Mouse (Mus musculus) heart, postnatal 25 days (tissue): ENCODE data around the gene Map3k20. TPM values are rescaled to one million over a fixed set of nuclear protein-coding genes. Genes with fewer than 3 reads are reported as not detected.

Experiments used
- DNase-seq: peaks from one replicate; pipeline ENCODE4 v3.0.0; 2022; ENCODE audit warnings: low spot score
- intact Hi-C: fragments of 180-260 bp; cut with DNase I; formaldehyde crosslinking; loops from one replicate; pipeline ENCODE4 v1.15.1; 2025
- total RNA-seq, 2 experiments: library from RNA; stranded (reverse); gene quantifications; 2 replicates each; pipeline ENCODE4 v1.2.3; 2021

Map3k20 gene
- total RNA-seq, 2 experiments from 2014 or later: 271 to 291 TPM

DNA sequence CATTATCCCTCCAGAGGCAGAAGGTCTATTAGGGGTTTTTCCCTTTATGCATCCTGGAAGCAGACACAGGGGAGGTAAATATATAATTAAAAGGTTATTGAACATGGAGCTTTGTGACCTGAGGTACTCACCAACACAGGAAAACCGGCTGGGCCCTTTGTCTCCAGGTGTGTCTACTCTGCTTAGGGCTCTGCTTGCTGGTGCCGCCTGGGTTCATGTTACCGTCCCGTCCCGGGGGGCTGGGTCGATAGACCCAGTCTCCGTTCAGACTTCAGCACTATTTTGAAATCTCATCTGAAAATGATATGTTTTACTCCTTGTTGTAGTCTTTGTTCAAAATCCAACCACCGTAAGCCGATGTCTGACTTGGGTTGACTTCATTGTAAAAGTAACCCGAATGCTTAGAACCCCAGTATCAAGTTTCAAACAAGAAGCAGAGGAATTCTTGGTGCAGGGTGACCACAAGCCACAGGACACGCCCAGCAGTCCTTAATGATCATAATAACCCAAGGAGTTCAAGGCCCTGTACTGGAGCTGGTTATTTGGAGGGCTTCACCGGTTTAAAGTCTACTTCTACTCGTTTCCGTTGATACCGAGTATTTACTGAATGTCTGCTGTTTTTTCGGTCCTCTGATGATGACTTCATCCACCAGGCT, 186.1 kb downstream of the Map3k20 start:
- no peak for DNase-seq
- intact Hi-C loops: loop anchor here (10.0 kb wide), 1 partner anchor 177 kb away; no protein-coding TSS in a partner anchor

DNA sequence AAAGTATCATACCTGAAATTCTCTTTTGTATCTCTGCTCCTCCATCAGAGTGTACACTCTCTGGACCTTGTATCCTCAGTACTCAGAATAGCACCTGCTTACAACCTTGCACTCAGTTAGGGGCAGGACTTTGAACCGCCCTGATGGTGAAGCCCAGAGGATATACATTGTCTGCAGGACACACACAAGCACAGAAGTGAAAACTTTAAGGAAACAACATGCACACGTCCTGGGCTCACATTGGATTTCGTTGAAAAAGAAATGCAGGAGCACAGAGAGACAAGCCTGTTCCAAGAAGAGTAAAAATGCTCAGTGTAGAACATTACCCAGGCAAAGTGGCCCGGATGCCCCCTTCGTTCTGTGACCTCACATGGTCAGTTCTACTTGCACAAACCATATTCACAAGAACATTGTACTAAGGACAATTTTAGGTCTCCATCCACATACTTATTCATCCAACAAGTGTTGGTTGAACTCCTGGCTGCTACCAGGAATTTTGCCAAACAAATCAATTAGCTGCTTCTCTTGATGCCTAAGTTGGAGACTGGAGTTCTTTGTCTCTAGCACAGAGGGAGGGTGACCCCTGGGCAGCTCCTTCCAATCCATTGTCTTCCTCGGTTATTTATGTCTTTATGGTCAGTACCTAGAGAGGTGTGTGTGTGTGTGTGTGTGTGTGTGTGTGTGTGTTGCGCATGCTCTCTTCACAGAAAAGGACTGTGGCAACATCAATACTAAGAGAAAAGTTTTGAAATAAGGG, 189.3 kb downstream of the Map3k20 start:
- DNase-seq: no peak
- intact Hi-C loops: loop anchor here (10.0 kb wide), 1 partner anchor 180 kb away; no protein-coding TSS in a partner anchor

DNA sequence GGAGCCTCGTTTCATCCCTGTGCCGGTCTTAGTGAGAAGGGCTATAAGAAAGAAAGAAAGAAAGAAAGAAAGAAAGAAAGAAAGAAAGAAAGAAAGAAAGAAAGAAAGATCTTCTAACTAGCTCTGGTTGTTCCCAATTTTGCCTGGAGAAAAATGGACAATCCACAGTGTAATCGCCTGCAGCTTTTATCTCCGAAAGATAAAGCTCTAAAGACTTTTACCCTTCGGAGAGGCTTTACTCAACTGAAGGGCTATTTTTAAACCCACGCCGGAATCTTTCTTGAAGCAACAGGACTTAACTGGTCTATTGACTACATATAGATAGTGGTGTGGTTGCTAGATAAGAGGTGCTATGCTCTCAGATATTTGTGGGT, 190.0 kb downstream of the Map3k20 start:
- intact Hi-C loops: loop anchor here (10.0 kb wide), 1 partner anchor 181 kb away; no protein-coding TSS in a partner anchor

DNA sequence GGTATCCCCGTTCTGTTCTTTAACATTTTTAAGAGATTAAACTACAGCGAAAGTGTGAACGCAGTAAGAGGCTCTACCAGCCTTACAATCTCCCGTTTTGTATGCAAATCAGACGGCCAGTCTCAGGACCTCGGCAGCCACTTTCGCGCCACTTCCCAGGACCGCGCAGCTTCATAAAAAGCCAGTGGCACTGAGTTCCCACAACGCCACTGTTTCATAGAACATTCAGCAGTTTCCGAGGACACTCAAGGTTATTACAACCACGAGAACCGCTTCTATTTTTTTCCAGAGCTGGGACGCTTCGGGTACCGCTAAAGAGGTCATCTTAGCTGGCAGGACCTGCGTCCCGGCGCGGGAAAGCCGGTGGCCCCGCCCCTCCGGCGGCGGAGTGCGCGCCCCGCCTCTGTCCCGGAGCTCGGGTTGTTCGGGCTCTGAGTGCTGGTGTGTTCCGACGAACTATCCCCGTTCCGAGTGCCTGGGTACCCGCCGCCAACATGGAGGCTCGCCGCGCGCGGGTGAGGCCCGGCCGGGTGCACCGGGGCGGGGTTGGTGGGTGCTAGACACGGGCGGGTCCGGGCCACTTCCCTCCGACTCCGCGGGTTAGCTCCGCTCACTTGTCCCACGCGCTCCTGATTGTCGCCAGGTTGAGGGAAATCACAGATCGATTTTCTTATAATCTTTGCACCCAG, 190.5 kb downstream of the Map3k20 start, which contains the start of gene Cdca7:
Cdca7 (plus strand) TSS at position 363 of the 689 bp plus-strand sequence.
- DNase-seq: peak; percentile 60

More for the DNA sequence above, 190.0 kb downstream of the Map3k20 start:
- no peak for DNase-seq

DNA sequence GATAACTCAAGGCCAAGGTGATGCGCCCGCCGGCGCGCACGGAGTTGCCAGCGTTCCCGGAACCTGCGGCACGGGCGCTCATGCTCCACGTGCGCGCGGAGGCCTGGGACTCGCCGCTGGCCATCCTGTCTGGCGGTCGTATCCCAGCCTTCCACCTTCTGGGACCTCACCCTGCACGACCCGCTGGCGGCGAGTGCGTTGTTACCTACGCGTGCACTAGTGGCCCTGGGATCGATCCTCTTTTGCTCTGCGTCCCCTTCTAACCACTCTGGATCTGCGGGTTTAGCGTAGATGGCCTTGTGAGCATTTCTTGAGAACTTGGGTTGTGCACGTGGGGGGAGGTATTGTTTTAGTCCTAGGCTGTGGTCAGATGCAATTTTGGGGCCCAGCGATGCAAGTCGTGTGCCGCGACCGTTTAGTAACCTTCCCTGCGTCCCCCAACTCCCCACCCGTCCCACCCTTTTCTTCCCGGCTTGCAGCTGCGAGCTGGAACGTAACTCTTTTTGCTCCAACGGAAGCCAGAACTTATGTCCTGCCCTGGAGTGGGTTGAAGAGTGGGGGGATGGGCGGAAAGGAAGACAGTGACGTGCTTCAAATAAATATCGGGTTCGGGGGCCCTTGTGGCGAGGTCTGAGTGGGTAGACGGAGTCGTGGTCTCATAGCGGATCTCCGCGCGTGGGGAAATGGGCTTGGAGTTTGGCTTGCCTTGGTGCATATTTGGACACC, 191.2 kb downstream of the Map3k20 start:
- intact Hi-C loops: loop anchor here (10.0 kb wide), 1 partner anchor 182 kb away; no protein-coding TSS in a partner anchor
- peak; percentile 10 for DNase-seq

More for the DNA sequence above, 190.5 kb downstream of the Map3k20 start, which contains the start of gene Cdca7:
- intact Hi-C loops: loop anchor here (10.0 kb wide), 1 partner anchor 181 kb away; no protein-coding TSS in a partner anchor

DNA sequence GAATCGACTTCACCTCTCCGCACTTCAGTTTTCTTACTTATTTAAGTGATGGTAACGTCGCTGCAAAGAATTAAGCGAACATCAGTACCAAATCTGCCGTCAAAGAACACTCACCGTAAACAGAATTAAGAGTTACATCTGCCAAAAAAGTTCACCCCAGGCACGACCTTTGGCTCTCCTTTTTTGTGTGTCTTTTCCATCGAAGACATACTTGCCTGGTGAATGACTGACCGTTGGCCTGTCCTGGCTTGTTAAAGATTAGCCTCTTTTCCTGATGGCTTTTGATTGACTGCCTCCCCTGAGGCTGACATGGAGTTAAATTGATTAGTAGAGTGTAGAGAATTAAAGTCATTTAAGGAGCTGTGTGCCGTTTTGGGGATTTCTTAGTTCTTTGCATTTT, 191.8 kb downstream of the Map3k20 start:
- intact Hi-C loops: loop anchor here (10.0 kb wide), 1 partner anchor 182 kb away; no protein-coding TSS in a partner anchor
- no peak for DNase-seq

DNA sequence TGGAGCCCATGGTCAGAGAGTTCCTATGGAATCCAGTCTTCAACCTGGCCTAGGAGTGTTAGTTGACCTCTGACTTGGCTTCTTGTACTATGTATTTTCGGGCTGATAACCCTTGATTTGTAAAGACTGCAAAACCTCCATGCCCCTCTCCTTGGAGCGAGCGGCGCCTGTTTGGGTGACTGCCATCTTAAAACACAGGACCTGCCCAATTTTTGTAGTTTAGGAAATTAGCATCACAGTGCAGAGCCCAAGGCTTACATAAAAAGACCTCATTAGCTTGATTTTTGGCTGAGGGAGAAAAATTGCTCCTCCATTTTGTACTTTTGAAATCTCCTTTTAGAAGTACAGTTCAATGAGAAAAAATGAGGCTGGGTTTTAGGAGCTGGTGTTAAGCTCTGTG, 192.7 kb downstream of the Map3k20 start:
- intact Hi-C loops: loop anchor here (10.0 kb wide), 1 partner anchor 183 kb away; no protein-coding TSS in a partner anchor
- no peak for DNase-seq

DNA sequence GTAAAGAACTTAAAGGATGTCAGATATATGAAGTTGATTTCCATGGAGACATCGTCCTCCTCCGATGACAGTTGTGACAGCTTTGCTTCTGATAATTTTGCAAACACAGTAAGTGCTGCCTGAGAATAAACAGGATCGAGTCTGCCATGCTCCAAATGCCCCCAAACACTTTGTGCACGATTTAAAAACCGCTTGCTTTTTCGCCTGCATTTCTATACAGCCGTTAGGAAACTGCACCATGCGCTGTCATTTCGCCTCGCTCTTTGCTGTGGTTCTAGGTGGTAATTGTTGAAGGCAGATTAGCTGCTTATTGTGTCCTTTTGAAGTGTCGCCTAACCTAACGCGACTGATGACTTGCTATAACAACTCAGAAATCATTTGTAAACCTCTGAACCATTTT, 193.5 kb downstream of the Map3k20 start:
- intact Hi-C loops: loop anchor here (10.0 kb wide), 1 partner anchor 184 kb away; no protein-coding TSS in a partner anchor
- DNase-seq: no peak

DNA sequence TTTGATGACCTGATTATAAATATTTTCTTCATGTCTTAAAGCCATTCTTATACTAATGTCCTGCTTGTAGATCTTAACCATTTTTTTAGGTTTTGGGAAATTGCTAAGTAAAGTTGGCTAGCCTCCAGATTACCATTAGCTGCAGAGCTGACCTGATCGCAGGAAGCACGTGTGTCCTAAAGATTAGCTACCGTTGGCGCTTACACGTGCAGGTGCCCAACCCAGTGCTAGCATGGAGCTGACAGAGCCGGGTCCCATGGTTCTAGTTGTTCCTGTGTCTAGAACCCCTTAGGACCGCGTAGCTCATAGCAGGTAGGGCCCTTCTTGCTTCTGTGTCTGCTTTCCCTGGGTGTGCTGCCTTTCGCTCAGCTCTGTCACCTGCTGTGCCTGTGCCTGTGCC, 194.4 kb downstream of the Map3k20 start:
- intact Hi-C loops: loop anchor here (10.0 kb wide), 1 partner anchor 185 kb away; no protein-coding TSS in a partner anchor
- no peak for DNase-seq

DNA sequence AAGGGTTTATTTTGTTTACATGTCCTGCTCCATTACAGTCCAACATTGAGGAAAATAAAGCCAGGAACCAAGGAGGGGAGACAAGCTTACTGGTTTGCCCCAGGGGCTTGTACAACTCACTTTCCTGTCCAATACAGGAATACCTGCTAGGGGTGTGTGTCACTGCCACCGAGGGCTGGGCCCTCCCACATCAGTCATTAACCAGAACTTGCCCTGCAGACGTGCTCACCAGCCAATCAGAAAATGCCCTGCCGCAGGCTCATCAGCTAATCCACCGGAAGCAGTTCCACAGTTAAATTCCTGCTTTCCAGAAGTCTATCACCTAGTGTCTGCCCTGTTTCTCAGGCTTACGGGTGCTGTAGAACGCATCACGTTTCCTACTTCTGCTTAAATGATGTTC, 206.2 kb downstream of the Map3k20 start:
- no peak for DNase-seq
- intact Hi-C loops: no loop called here

Other genes with a start within 250 kb of the Map3k20 start
- 1 to 10 TPM; 1.4 to 1.6 TPM for gene Cdca7, start 190.5 kb downstream of the Map3k20 start, total RNA-seq